Mouse (Mus musculus): ENCODE results near the gene Chst5.

GRCm38 (mm10) chr8:111902080-111902479, 8.2 kb downstream of the Chst5 start:
- TF ChIP-seq CTCF (IDR thresholded peaks at IDR 0.05; ENCODE audit: extremely low read depth, insufficient read depth, insufficient read length, insufficient replicate concordance): no peak
- TF ChIP-seq POLR2A (IDR thresholded peaks at IDR 0.05; ENCODE audit: low read depth, low read length): no peak
